Mouse (Mus musculus) cerebellum, adult 9-11 months (tissue): ENCODE measurements around the gene Nfatc2ip.

ENCODE experiments used
- DNase-seq: peaks from one replicate; pipeline ENCODE4 v3.0.0; 2022

Gene Nfatc2ip

DNA sequence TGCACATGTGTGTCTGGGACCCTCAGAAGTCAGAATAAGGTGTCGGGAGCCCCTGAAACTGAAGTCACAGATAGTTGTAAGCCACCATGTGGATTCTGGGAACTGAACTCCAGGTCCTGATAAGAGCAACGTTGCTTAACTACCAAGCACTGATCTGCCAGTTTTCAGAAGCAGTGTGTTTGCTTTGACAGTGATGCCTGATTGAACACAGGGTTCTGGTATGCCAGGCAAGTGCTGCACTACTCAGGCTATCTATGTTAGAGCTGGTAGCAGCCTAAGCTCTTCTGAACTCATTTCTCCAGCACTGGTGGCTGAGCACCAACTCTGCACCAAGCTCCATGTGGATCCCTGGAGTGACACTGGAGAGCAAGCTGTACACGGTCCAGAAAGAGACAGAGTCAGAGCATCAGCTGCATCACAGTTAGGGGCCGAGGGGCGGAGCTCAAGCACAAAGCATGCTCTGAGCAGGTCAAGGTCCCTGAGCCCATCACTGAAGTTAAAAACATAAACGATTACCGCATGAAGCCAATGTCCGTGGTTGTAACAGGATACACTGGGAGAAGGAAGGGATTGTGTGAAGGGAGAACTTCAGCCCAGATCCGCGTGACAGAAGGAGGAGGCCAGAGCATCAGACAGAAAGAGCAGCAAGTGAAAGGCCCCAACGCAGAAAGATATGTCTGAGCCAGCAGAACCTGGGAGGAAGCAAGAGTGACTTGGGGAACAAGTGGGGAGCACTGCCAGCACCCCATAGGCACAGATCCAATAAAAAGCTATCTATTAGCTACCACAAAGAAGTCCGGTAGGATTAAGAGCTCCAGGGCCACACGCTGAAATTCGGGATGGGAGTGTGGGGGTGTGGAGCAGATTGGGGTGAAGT is 41.6 kb downstream of the Nfatc2ip start:
- no peak for DNase-seq

DNA sequence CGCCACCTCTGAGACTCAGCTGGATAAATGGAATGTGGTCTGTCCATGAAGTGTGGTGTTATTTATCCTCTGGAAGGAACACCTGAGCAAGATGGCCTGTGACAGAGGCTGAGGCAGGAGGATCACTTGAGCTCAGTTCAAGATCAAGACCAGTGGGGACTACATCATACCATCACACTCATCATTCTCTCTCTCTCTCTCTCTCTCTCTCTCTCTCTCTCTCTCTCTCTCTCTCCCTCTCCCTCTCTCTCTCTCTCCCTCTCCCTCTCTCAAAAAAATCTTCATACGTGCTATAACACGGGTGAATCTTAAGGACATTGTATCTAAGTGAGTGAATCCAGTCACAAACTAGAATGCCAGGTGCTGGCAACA is 42.6 kb downstream of the Nfatc2ip start:
- no peak for DNase-seq

- DNase-seq: no peak
These were observed 43.1 kb downstream of the Nfatc2ip start for GRCm38 (mm10) chr7:126353251-126353993.

DNA sequence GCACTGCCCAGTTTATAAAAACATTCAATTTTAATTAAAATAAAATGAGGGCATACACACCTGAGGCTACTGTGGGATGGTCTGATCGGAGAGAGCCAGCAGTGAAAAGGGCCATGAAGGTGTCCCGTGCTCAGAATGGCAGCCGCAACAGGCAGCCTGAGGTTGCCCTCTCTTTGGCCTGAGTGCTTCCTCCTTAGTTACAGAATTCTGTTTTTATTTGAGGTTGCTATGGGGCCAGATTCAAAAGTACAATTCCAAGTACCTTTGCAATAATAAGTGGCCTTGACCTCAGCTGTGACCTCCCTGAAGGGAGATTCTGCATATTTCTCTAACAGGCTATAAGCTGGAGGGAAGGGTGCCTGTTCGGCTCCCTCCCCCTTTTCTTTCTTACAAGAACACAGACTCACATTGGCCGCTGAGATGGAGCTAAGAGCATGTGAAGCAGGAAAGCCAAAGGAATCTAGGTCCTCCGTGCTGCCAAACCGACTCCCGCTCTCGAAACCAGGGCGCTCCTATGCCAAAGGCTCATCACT is 45.1 kb downstream of the Nfatc2ip start:
- no peak for DNase-seq

- DNase-seq: no peak
These were observed 45.7 kb downstream of the Nfatc2ip start for GRCm38 (mm10) chr7:126350748-126351418.

DNA sequence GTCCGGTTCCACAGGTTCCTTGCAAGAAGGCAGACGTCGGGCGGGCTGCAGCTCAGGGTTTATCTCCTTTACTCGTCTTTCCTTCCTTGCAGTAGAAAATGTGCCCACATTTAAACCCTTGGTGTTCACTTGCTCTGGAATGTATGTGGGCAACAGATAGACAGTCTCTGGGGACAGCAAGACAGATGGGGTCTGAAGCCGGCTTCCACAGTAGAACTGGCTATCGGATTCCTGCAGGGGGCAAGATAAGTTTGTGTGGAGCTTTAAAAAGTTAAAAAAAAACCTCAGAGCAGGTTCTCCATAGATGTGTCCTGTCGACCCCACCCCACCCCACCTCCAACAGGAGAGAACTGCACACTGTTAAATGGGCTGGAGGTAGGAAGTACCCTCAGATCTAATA is 48.2 kb downstream of the Nfatc2ip start:
- DNase-seq: no peak

GRCm38 (mm10) chr7:126347098-126347497 is 49.4 kb downstream of the Nfatc2ip start:
- DNase-seq: no peak

DNA sequence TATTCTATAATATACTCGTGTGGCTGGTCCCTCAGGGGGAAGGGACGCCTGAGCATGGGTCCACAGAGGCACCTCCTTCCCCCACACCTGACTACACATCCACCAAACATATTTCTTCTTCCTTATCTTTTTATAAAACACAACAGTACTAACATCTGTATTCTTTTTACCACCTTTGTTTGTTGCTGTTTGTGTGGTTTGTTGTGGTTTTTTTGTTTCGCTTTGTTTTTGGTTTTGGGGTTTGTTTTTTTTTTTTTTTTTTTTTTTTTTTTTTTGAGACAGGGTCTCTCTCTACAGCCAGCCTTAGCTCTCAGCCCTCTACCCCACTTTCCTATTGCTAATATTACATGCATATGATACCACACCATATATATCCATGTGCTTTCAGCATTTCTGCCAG is 50.6 kb downstream of the Nfatc2ip start:
- DNase-seq: no peak

DNA sequence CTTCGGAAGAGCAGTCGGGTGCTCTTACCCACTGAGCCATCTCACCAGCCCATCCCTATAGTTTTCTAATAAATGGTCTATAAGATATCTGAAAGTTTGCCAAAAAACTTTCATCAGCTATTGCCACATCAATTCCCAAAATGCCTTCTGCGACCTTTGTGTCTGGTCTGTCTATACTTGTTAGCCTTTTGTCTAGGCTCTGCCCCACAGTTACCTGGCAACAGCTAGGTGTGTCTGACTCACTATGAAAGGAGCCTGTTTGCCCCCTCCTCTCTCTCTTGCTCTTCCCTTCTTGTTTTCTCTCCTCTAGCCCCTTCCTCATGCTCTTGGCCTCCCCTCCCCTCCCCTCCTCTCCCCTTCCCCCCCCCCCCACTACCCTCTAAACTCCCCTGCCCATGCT is 51.0 kb downstream of the Nfatc2ip start:
- no peak for DNase-seq

GRCm38 (mm10) chr7:126340896-126341295 is 55.6 kb downstream of the Nfatc2ip start:
- DNase-seq: no peak

DNA sequence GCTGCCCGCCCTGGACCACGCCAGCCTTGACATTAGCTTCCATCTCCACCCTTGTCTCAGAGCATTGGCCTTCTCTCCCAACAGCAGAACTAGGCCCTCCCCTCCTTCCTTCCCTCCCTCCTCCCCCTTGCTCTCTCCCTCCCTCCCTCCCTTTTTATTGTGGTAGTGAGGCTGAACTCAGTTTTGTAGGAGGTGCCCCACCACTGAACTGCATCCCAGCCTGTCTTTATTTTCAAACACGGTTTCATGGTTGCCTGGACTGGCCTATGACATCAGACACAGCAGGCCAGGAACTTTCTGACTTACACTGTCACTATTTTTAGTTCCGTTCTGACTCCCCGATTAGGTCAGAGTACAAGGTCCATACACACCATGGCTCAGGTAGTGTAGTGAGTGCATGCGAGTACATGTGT is 56.3 kb downstream of the Nfatc2ip start:
- no peak for DNase-seq

DNA sequence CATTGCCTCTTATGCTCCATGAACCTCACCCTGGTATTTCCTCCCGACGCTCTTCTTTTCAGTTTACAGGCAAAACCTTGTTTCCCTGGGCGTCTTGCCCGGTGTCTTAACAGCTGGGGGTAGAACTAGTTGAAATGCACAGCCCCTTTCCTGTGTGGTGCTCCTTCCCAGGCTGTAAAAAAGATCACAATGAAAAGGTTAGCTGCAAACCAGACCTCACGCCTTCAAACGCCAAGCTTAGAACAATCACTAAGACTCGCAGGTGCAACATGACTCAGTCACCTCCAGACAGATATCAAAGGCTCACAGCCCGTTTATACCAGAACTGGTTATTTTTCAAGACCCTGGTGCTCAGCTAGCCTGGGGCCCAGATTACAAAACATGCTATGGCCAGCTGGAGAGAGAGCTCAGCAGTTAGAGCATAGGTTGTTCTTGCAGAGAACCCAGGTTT is 57.0 kb downstream of the Nfatc2ip start:
- no peak for DNase-seq

DNA sequence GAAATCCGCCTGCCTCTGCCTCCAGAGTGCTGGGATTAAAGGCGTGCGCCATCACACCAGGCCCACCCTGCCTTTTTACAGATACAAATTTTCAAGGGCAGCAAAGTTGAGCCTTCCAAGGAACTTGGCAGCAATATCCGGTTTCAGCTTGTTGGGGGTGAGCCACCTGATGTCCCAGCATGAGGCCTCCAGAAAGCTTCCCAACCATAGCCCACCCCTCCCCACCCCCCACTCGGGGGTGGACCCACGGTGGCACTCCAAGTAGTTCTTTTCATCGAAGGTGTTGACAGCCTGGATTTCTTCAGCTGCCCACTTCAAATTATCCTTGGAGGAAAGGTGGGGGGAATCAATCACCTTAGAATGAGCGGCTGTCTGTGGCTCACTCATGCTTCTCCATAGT is 57.6 kb downstream of the Nfatc2ip start:
- DNase-seq: no peak

GRCm38 (mm10) chr7:126335556-126335955 is 61.0 kb downstream of the Nfatc2ip start:
- no peak for DNase-seq
